Mouse (Mus musculus) frontal cortex, adult 2 months (tissue): ENCODE results near the gene Gm20388. TPM values are rescaled to one million over a fixed set of nuclear protein-coding genes. Genes with fewer than 3 reads are reported as not detected.

Source experiments
- DNase-seq, 2 experiments: peaks; one replicate each; pipeline ENCODE4 v3.0.0; 2022; ENCODE audit warnings: low spot score in 1 of 2; ENCODE audit errors: extremely low spot score in 1 of 2
- polyA plus RNA-seq: library from polyadenylated mRNA; depleted of rRNA; stranded (reverse); fragments of >200 nt; gene quantifications from 2 replicates; pipeline ENCODE4 v1.2.3, GENCODE M21; 2012

Gm20388 gene
- polyA plus RNA-seq, 1 experiment: 22.2 TPM

DNA sequence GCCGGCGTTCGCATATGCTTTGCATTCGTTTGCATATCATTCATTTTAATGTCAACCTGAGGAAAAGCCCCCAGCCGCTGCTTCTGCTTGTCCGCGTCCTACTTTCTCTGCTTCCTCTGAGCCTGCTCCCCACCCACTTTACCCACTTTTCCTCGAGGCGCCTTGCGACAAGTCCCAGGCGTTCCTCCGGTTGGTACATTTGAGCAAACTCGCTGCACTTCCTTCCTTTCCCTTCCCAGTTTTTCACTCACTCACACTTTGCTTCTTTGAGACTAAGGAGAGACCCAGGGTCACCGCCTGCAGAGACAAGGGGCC lies 2768.2 kb downstream of the Gm20388 start:
- no peak for DNase-seq

DNA sequence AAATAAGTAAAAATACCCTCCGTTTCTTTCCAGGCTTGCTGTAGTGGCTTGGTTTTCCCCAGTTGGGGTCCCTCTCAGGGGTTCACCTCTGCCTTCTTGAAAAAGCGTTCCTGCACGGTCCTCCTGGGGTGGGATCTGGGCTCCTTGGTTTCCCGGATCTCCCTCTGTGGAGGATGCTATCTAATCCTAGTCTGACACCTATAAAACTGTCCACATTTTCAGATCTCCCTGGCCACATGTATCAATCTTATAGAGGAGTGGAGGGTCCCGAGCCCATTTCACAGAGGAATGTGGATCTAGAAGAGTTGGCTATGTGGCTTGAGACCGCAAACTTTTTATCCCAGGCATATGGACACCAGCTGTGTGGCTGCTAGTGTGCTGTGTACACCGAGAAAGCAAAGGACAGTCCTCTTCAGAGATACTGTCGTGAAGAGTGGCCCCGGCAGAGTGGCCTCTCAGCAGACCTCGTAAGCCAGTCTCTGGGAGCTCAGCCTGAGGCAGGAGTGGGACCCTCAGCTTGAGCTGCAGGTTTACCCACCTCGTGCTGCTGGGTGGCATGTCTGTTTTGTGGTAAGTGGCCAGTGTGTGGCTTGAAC lies 2768.8 kb downstream of the Gm20388 start:
- DNase-seq: no peak

DNA sequence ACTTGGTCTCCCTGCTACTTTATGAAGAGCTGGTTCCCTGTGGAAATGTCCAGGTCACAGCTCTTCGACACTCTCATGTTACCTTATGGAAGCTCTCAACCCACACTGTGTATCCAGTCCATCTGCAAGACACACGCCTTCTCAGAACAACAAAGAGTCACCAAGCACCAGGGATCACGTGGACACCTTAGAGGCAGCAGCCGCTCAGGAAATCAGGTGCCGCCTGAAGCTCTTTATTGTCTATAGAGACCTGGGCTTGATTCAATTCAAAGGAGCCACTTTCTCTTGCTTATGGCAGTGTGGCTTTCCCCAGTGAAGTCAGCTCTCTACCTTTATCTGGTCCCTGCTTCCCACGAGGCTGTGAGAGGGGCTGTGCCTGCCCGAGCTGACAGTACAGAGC lies 2769.5 kb downstream of the Gm20388 start:
- DNase-seq: no peak

DNA sequence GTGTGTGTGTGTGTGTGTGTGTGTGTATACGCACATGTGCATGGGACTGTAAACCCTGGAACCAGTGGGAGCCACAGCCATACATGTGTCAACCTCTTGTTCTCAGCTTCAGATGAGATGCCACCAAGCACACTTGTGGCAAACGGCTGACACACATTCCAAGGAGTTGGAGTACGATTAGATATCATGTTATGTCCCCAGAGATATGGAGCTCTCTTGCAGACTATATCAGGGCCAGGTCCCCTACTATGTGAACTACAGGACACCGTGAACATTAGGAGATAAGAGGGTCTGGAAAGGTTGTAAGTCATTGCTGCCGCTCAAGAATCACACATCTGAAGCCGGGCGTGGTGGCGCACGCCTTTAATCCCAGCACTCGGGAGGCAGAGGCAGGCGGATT lies 2772.2 kb downstream of the Gm20388 start:
- no peak for DNase-seq

DNA sequence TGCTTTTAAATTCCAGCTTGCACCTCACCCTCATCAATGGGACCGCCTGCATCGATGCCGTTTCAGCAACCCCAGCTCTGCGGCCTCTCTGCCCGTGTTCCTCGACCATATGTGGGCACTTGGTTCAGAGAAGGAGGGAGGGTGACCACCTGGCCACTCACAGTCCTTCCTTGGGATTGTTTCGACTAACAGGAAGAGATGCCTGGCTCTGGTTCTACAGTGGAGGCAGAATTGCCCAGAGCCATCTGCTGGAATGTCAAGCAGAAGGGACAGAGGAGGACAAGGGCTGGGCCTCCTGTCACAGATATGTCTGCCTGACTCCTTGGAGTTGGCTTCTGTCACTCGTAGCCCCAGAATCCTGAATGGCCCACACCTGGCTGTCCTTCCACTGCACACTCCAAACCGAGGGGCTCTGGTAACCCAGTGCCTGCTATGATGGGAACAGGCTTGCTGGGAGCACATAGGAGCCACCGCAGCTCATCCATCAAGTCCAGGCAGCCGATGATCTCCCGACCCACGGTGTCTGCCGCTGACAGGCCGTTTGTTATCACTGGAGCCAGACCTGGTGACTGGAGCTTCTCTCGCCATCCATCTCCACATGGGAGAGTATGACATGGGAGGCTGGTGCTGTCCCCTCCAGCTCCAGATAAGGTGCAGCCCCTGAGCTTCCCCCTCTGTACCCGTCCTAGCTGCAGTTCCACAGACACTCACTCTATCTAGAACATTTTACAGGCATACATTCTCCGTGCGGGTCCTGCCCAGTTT lies 2774.6 kb downstream of the Gm20388 start:
- DNase-seq: no peak

DNA sequence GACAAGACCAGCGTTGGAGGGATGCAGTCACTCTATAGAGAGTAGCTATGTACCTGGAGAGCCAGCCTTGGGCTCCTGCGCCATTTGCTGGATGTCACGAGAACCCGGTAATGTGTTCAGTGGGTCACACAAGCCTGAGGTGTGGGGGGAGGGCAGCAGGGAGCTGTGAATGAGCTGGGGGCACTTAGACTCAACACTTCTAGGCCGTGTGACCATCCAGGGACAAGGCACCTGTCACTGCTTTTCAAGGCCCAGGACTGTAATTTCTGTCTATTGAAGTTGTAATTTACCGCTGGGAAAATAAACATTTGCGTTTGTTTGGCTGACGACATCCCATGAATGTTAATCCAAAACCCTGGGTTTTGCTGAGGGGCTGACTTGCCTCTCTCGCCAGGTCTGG lies 2776.2 kb downstream of the Gm20388 start:
- DNase-seq: no peak

DNA sequence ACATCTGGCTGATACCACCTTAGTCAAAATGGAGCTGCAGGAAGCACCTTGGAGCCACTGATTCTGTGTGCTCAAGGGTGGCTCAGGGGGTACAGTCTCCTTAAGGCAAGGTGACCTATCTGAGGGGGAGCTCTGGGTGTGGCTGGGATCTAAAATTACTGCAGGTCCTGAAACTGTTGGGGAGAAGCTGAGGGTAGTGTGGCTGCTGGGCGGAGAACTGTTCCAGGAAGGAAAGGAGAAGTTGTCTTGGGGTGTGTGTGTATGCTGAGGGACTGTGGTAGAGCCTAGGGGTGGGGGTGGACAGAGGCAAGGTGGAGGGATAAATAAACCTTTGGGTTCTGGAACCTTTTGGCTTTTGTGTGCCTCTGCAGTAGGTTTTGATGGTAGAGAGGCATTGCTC lies 2778.7 kb downstream of the Gm20388 start:
- no peak for DNase-seq

DNA sequence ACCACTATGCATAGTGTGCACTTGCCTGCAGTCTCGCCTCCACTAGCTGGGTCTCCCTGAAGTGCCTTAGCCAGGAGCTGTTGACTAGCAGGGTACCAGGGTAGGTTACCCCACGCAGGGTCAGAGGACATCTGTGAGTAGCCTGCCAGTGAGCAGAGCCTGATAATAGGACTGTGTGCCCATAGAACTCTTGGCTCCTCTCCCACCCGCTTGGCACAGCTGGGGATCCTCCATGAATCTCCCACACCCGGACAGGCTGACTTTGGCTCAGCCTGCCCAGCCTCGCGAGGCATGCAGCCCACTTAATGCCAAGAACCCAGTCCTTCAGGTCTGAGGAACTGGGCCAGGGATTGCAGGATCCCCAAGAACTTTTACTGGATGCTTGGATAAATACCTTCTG lies 2780.4 kb downstream of the Gm20388 start:
- peak in 1 of 2 experiments; percentile 28 for DNase-seq

DNA sequence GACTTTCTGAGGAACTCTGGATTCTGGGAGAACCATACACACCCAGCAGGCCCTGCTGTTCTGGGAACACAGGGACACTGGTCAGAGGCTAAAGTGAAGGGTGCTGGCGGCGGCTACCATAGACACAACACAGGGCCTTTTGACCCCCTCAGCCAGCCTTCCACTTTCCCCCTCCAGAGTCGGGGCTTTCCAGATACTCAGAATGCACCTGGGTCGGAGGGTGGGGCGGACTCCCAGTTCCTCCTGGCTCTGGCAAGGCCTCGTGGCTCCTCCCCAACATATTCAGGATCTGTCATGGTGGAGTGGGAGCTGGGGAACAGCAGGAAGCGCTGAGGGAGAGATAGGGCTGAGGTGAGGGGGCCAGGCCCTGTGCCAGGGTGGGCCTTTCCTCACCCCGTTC lies 2781.5 kb downstream of the Gm20388 start:
- DNase-seq: no peak

DNA sequence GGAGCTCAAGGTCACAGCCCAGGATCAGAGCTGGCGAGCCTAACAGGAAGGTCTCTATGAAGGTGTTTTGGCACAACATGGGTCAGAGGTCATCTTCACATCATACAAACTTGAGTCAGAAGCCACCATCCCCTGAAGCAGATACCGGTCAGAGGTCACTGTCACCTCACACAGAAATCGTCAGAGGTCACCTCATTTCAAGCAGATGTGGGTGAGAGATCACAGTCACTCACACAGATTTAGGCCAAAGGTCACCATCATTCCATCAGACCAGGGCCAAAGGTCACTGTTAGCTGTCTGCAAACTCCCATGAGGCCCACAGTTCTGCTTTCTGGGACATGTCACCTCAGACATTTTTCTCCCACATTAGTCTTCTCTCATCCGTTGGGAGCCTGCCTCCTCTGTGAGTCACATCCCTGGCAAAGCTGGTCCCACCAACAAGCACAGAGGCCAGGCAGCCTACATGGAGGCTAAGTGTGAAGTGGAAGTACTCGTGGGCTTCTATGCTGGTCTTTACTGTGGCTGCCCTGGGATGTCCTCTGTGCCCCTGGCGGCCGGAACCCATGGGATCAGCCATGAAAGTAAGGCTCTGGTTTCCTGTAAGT lies 2784.9 kb downstream of the Gm20388 start:
- DNase-seq: peak in 1 of 2 experiments; percentile 60

DNA sequence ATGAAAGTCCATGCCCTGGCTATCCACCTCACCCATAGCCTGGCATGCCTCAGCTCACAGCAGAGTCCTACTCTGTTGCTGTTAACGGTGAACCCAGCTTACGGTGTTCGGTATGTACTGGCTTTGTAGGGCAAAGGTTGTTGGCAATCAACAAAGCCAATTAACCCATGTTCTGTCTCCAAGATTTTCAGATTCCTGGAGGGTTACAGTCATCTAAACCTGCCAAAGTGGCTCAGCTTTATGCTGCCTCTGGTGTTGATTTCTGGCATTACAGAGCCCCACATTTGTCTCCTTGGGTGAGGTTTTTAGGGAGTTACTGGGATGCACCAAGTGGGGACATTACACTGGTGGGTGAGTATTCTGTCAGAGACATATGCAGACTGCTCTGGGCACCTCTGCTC lies 2786.5 kb downstream of the Gm20388 start:
- peak in 1 of 2 experiments; percentile 72 for DNase-seq

DNA sequence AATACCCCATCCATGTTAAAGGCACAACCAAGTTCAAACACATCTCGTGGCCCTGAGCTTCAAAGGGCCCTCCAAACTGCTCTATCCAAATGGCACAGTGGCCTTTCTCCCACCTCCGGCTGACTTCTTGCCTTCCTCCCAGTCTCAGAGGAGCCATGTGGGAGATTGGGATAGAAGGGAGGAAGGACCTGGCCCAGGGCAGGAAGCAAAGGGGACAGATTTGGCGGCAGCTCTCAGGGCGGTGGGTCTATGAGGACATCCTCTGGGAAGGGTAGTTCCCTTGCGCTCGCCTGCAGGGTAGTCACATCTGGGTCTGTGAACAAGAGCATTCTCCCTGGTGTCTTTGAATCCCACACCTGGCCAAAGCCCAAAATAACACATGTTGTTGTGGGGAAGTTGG lies 2786.9 kb downstream of the Gm20388 start:
- DNase-seq: no peak

DNA sequence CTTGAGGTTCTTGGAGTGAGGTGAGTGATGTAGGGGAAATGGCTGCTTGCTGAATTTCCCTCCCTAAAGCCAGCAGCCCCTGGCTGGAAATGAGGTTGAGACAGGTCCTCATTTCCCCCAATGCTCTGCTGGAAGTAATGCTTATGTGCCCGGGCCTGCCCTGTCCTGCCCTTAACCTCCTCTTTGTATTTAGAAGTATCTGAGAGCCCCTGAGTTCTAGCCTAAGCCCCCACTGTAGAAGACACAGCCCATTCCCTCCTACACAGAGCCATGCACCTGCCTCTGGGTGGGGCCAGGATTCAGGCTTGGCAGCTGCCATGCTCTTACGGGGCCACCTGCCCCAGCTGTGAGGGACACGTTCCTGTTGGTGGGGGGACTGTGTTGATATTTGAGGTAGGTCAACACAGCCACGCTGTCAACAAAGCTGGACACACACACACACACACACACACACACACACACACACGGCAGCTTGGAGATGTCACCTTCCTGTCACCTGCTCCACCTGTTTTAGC lies 2787.7 kb downstream of the Gm20388 start:
- DNase-seq: no peak

DNA sequence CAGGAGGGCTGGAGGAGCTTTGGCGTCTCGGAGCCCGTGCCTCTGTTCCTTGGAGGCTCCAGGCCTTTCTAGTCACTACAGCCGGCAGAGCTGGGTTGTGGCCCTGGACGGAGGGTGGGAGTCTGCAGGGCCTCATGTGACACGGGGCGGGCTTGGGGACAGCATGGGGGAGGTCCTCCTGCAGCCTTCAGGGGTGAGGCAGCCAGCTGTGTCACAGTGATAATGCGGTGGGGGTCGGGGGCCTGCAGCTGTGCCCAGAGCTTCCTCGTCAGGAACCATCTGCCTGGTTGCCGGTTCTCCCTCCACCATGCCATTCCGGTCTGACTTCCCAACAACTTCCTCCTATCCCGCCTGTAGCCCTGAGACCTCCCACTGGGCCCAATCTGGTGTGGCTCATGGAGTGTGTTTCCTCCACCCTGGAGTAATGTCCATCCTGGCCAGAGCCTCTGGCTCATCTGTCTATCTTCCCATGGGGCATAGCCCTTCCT lies 2788.4 kb downstream of the Gm20388 start, which contains the start of gene Cbfa2t3:
Gene Cbfa2t3 (minus strand): TSS at position 105 of the 488 bp plus-strand sequence.
- no peak for DNase-seq

DNA sequence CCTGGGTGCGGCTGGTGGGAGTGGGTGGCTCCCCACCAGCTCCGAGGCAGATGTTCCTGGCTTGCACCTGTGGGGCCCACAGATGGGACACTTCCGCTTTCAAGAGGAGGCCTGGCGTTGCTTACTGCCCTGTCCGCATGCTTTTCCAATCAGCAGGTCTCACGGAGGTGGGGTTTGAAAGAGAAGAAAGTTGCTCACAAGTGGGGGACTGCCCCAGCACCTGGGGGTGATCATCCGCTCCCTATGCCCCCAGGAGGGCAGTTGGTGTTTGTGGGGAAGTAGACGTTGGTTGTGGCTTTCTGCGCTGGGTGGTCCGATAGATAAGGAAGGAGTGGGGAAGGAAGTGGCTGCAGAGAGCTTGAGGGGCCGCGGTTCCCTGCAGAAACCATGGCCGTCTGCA lies 2790.0 kb downstream of the Gm20388 start:
- no peak for DNase-seq

DNA sequence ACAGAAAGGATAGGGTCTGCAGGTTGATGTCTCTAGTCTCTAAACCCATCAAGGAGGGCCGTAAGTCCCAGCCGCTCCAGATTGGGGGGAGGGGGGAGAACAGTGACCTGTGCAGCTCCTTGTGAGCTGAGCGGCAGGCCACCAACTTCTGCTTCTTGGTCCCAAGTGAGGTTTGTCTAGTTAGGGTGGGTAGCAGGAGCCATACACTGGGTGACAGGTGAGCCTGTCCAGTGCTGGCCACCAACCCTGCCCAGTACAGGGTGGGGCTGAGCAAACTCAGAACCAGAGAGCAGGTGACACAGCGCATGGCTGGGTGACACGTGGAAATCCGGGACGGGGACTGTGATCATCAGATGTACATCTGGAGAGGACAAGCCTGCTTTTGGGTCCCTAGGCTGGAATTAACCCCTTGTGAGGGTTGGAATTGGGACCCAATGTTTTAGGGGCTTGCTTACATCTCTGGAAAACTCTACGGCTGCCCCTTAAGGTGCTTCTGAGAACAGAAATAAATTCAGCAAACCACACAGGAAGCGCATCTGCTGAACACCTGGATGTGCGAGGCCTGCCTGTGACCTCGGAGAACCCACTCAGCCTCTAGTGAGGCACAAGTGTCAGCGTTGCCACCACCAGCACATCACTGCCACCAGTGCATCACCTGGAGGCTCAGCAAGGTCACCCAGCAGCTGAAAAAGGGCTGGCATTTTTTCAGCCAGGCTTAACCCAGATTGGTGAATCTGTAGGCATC lies 2791.0 kb downstream of the Gm20388 start:
- DNase-seq: no peak

DNA sequence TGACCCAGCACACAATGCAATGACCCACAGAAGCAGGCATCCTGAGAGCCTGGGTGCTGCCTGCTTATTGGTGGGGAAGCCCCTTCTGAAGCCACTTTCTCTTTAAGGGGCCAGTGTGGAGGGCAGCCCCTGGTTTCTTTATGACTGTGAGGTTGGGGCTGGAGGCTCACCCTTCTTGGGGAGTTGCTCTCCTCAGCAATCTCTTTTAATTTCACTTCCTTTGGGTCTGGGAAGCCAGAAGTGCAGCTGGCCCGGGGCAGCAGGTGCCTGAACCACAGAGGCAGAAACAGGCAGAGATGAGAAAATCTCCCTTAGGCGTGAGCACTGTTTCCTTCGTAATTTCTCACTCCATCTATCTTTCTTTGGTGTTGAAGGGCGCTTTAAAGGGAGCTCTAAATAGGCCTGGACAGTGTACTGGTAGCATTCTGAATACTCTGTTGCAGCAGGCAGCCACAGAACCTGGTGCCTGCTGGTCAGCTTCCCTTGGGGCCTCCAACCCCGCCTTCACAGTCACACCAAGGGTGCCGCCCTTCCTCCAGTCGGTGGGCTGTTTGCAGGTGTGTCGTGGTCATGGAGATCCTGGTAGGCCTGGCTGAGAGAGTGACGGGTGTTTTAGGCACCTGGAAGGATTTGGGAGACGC lies 2791.8 kb downstream of the Gm20388 start:
- DNase-seq: no peak

DNA sequence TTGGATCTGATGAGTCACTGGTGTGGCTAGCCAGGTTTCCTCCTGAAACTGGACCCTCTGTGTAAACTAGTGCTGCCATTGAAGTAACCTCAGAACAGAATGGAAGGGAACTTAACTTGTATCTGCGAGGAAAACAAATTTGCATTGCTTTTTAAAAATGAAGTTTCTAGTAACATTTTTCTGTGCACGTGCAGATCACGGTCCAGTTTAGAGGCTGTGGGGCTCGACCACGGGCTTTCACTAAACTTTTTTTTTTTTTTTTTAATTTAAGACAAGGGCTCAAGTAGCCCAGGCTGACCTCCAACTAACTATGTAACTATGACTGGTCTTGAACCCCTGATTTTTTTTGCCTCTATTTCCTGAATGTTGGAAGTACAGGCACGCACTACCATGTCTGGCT lies 2792.3 kb downstream of the Gm20388 start:
- DNase-seq: no peak

DNA sequence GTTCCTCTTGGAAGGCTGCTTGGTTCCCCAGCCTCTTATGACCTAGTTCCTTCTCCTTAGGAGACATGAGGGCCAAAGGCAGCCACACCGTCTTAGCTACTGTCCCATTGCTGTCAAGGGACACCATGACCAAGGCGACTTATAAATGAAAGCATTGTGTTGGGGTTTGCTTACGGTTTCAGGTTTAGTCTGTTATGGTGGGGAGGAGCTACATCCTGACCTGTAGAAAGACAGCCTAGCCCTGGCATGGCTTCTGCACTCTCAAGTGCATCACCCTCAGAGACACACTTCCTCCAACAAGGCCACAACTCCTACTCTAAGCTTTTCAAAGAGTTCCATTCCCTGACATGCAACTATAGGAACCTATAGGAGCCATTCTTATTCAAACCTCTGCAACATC lies 2794.0 kb downstream of the Gm20388 start:
- DNase-seq: no peak

DNA sequence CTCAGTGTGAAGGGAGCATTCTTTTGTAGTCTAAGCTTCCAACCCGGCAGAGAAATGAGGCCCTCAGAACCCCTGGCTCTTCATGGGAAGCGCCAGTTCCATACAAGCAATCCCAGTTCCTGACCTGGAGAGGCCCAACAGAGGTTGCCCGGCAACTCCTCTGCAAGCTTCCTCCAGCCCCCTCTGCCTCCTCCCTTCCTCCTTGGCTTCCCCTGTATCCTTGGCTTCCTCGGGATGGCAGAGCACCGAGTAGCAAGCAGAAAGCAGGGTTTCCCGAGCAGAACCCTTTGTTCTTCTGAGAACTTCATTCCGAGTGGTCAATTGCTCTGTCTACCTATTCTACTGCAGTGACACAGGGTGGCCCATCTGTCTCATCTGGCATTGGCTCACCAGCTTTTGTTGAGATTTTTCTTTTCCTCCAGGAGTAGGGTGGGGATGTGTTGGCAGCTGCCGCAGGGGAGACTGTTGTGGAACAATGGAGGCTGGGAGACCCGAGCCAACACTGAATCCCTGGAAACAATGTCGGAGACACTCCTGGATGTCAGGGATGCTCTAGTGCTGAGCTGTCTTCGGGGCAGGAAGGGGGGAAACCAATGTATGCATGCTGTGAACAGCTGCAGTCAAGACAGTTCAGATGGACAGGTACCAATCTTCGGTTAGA lies 2795.4 kb downstream of the Gm20388 start:
- no peak for DNase-seq
